Mouse (Mus musculus): ENCODE results near the gene Slc26a6. TPM values are rescaled to one million over a fixed set of nuclear protein-coding genes. Genes with fewer than 3 reads are reported as not detected.

Gene Slc26a6
- polyA plus RNA-seq, 1 experiment, result 815 TPM

DNA sequence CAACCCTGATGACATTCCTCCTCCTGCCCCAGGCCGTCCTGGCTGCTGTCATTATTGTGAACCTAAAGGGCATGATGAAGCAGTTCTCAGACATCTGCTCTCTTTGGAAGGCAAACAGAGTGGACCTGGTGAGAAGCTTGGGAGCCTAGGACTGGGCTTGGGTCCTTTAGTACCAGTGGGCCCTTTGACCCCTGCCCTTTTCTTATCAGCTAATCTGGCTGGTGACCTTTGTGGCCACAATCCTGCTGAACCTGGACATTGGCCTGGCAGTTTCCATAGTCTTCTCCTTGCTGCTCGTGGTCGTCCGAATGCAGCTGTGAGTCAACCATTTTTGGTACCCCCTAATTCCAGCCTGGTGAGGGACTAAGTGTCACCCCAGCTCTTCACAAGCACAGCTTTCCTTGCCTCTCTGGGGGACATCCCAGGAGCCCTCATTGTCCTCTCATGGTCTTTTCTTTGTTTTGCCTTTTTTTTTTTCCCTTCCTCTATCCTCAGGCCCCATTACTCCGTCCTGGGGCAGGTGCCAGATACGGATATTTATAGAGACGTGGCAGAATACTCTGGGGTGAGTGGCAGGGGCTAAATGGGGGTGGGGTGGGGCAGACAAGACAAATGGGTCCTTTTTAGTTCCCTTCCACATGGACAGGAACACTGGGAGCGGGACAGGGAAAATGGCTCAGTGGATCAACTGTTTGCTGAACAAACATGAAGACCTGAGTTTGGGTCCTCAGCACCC is 5.9 kb downstream of the Slc26a6 start:
- peaks cover 58% of the 10 kb centered on the region for H3K36me3 ChIP-seq (ENCODE audit: control insufficient read depth, insufficient read depth, low read length)
- WGBS, result 67% methylated on average over 8 of the region's 8 CpGs
- peaks cover 14% of the 10 kb centered on the region for H3K4me1 ChIP-seq (ENCODE audit: control insufficient read depth, insufficient read depth, insufficient read length, low read length)

DNA sequence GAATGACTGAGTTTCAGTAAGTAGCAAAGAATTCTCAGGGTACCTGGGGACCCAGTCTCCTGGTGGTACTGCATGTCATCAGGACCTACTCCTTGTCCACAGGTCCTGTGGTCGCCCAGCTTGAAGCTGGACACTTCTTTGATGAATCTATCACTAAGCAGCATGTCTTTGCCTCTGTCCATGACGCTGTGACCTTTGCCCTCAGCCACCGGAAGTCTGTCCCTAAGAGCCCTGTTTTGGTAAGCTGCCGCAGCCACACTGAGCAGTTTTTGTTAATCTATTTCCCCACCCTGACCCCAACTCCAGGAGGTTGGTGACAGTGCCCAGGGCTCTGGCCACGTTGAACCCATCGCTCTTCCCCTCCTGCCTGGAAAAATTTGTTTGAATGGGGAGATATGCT is 59.2 kb downstream of the Slc26a6 start:
- Histone ChIP-seq H3K27ac (ENCODE audit: insufficient read depth, low read depth, low read length) (no peak overlapping the region), H3K4me1 (ENCODE audit: control insufficient read depth, insufficient read depth, insufficient read length, low read length) (no peaks in the 10 kb centered on the region), H3K27me3 (ENCODE audit: control insufficient read depth, insufficient read depth, low read length) (no peaks in the 10 kb centered on the region), H3K4me3 (ENCODE audit: low read depth, low read length) (no peak overlapping the region), H3K36me3 (ENCODE audit: control insufficient read depth, insufficient read depth, low read length) (peaks cover 24% of the 10 kb centered on the region)
- TF ChIP-seq POLR2A (IDR thresholded peaks at IDR 0.05; ENCODE audit: low read depth, low read length) (no peak), CTCF (IDR thresholded peaks at IDR 0.05; ENCODE audit: extremely low read depth, insufficient read length, insufficient replicate concordance, low read depth, low read length) (no peak)
- 56% methylated on average over 6 of the region's 6 CpGs for WGBS

More for the DNA sequence above, 5.9 kb downstream of the Slc26a6 start:
- Histone ChIP-seq H3K27me3 (ENCODE audit: control insufficient read depth, insufficient read depth, low read length) (no peaks in the 10 kb centered on the region), H3K4me3 (ENCODE audit: low read depth, low read length) (peak overlapping the region; percentile 97; the same call in 1 of the 2 replicates), H3K27ac (ENCODE audit: insufficient read depth, low read depth, low read length) (no peak overlapping the region; the same call in 1 of the 2 replicates)
- no peak for TF ChIP-seq POLR2A (IDR thresholded peaks at IDR 0.05; ENCODE audit: low read depth, low read length)
- no peak for TF ChIP-seq CTCF (IDR thresholded peaks at IDR 0.05; ENCODE audit: extremely low read depth, insufficient read length, insufficient replicate concordance, low read depth, low read length)

DNA sequence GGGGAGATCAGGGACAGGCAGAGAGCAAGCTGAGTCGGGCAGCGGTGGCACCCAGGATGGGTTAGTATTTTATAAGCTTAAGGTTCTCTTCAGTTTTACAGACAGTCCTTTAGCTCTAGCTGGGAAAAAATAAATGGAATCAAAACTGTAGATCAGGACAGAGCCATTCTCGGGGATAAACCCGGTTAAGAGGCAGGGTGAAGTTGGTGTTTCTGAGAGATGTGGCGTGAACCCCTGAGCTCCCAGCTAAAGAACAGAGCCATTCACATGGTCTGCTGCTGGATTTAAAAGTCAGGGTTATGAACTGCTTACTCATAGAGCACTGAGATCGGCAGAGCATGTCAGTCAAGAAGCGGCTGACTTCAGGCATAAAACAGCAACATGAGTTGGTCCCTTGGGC is 60.1 kb downstream of the Slc26a6 start:
- WGBS, result 88% methylated on average over 7 of the region's 7 CpGs

DNA sequence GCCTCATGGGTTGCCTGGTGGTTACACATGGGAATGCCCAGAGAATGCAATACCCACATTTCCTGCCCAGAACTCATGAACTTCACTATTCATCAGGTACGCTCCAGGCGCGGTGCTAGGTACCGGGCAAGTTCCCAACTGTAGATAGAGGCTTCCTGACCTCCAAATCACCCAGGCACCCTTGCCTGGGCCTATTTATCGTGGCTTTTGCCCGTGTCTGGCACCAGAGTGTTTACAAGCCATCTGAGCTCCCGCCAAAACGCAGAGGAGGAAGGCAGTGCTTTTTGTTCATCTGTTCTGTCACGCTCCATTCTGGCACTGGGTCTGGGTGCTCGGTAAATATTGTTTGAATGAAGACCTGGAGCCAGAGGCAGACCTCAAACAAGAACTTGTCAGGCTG is 60.5 kb downstream of the Slc26a6 start:
- Histone ChIP-seq H3K4me3 (ENCODE audit: low read depth, low read length) (no peak overlapping the region), H3K4me1 (ENCODE audit: control insufficient read depth, insufficient read depth, insufficient read length, low read length) (no peaks in the 10 kb centered on the region), H3K27me3 (ENCODE audit: control insufficient read depth, insufficient read depth, low read length) (no peaks in the 10 kb centered on the region), H3K36me3 (ENCODE audit: control insufficient read depth, insufficient read depth, low read length) (peaks cover 24% of the 10 kb centered on the region), H3K27ac (ENCODE audit: insufficient read depth, low read depth, low read length) (no peak overlapping the region)
- no peak for TF ChIP-seq POLR2A (IDR thresholded peaks at IDR 0.05; ENCODE audit: low read depth, low read length)
- TF ChIP-seq CTCF (IDR thresholded peaks at IDR 0.05; ENCODE audit: extremely low read depth, insufficient read length, insufficient replicate concordance, low read depth, low read length), result no peak
- WGBS, result 45% methylated on average over 10 of the region's 10 CpGs

More for the DNA sequence above, 60.1 kb downstream of the Slc26a6 start:
- H3K27ac ChIP-seq (ENCODE audit: insufficient read depth, low read depth, low read length), result no peak overlapping the region
- H3K27me3 ChIP-seq (ENCODE audit: control insufficient read depth, insufficient read depth, low read length), result no peaks in the 10 kb centered on the region
- no peaks in the 10 kb centered on the region for H3K4me1 ChIP-seq (ENCODE audit: control insufficient read depth, insufficient read depth, insufficient read length, low read length)
- no peak overlapping the region for H3K4me3 ChIP-seq (ENCODE audit: low read depth, low read length)
- H3K36me3 ChIP-seq (ENCODE audit: control insufficient read depth, insufficient read depth, low read length), result peaks cover 24% of the 10 kb centered on the region
- TF ChIP-seq POLR2A (IDR thresholded peaks at IDR 0.05; ENCODE audit: low read depth, low read length) (no peak), CTCF (IDR thresholded peaks at IDR 0.05; ENCODE audit: extremely low read depth, insufficient read length, insufficient replicate concordance, low read depth, low read length) (no peak)

DNA sequence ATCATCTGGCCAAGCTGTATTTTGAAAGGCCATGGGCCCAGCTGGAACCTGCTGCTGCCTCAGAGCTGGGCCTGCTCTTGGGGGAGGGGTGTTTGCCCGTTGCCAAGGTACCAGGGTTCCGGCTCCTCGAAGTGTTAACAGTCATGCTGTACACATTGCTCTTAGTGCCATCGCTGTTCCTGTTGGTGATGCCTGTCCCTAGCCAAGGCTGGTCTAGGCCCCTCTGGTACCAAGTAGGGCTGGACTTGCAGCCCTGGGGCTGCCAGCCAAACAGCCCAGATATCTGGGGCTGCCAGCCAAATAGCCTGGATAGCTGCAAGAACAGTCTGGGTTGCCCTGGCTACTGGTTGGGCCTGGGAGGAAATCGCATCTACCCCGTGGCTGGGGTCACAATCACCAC is 61.4 kb downstream of the Slc26a6 start, which contains the start of gene Tmem89:
Gene Tmem89, plus strand, starts transcription at position 129 of the 400 bp plus-strand sequence.
- 62% methylated on average over 6 of the region's 6 CpGs for WGBS
- Histone ChIP-seq H3K27me3 (ENCODE audit: control insufficient read depth, insufficient read depth, low read length) (no peaks in the 10 kb centered on the region), H3K4me3 (ENCODE audit: low read depth, low read length) (no peak within 1 kb of the TSS), H3K4me1 (ENCODE audit: control insufficient read depth, insufficient read depth, insufficient read length, low read length) (no peaks in the 10 kb centered on the region), H3K36me3 (ENCODE audit: control insufficient read depth, insufficient read depth, low read length) (peaks cover 24% of the 10 kb centered on the region), H3K27ac (ENCODE audit: insufficient read depth, low read depth, low read length) (no peak within 1 kb of the TSS)
- no peak for TF ChIP-seq POLR2A (IDR thresholded peaks at IDR 0.05; ENCODE audit: low read depth, low read length)
- TF ChIP-seq CTCF (IDR thresholded peaks at IDR 0.05; ENCODE audit: extremely low read depth, insufficient read length, insufficient replicate concordance, low read depth, low read length), result no peak

DNA sequence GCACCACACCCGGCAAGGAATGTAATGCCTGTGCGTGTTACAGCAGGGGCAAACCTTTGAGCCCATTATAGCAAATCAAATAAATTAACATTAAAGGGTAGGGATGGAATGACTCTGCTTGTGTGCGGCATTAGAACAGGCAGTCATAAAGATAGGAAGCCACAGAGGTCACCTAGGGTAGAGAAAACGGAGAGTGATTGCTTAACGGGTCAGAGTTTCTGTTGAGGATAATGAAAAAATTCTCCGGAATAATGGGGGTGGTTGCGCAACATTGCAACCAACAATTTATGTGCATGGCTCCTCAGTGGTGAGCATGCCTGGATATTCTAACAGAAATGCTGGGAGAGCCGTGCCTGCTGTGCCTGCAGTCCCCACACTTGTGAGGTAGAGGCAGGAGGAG is 72.8 kb downstream of the Slc26a6 start:
- H3K27ac ChIP-seq (ENCODE audit: insufficient read depth, low read depth, low read length), result peak overlapping the region; percentile 96
- no peaks in the 10 kb centered on the region for H3K36me3 ChIP-seq (ENCODE audit: control insufficient read depth, insufficient read depth, low read length)
- WGBS, result 18% methylated on average over 8 of the region's 8 CpGs
- no peaks in the 10 kb centered on the region for H3K27me3 ChIP-seq (ENCODE audit: control insufficient read depth, insufficient read depth, low read length)
- H3K4me3 ChIP-seq (ENCODE audit: low read depth, low read length), result peak overlapping the region; percentile 38
- TF ChIP-seq POLR2A (IDR thresholded peaks at IDR 0.05; ENCODE audit: low read depth, low read length) (no peak), CTCF (IDR thresholded peaks at IDR 0.05; ENCODE audit: extremely low read depth, insufficient read length, insufficient replicate concordance, low read depth, low read length) (no peak)
- peaks cover 21% of the 10 kb centered on the region for H3K4me1 ChIP-seq (ENCODE audit: control insufficient read depth, insufficient read depth, insufficient read length, low read length)

DNA sequence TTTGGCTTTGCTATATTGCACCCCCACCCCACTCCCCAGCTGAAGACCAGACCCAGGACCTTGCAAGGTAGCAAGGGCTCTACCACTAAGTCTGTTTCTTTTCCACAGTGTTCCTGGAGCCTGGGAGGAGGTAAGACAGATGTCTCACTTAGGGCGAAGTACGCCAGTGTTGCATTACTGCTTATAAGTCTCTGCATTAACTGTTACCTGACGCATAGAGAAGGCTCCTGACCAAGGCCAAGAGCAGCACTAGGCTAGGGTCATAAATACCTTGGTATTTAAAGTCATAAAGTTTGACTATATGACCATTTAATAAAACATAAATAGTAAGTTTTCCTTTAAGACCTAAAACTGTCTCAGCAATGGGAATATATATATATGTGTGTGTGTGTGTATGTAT is 75.3 kb downstream of the Slc26a6 start:
- Histone ChIP-seq H3K36me3 (ENCODE audit: control insufficient read depth, insufficient read depth, low read length) (no peaks in the 10 kb centered on the region), H3K4me3 (ENCODE audit: low read depth, low read length) (no peak overlapping the region), H3K27me3 (ENCODE audit: control insufficient read depth, insufficient read depth, low read length) (no peaks in the 10 kb centered on the region), H3K27ac (ENCODE audit: insufficient read depth, low read depth, low read length) (peak overlapping the region; percentile 84), H3K4me1 (ENCODE audit: control insufficient read depth, insufficient read depth, insufficient read length, low read length) (peaks cover 27% of the 10 kb centered on the region)
- WGBS, result 31% methylated on average over 3 of the region's 3 CpGs
- TF ChIP-seq POLR2A (IDR thresholded peaks at IDR 0.05; ENCODE audit: low read depth, low read length) (no peak), CTCF (IDR thresholded peaks at IDR 0.05; ENCODE audit: extremely low read depth, insufficient read length, insufficient replicate concordance, low read depth, low read length) (no peak)
